Mouse (Mus musculus) gonadal fat pad, adult 2 months (tissue): ENCODE results near the gene Akr1b10. TPM values are rescaled to one million over a fixed set of nuclear protein-coding genes. Genes with fewer than 3 reads are reported as not detected.
"Not testable (repeated sequence)": the region's sequence is repeated elsewhere in the genome, so short reads cannot be mapped to it uniquely, and the experiment has no call there.

Experiments used
- DNase-seq: peaks from one replicate; pipeline ENCODE4 v3.0.0-alpha.2; 2012; ENCODE audit warnings: low read depth
- polyA plus RNA-seq: library from polyadenylated mRNA; depleted of rRNA; stranded (reverse); fragments of >200 nt; gene quantifications from 2 replicates; pipeline ENCODE4 v1.2.3, GENCODE M21; 2012

Akr1b10 gene
- polyA plus RNA-seq, 1 experiment = 44.5 TPM

- DNase-seq = no peak
These were observed 12.2 kb upstream of the Akr1b10 start for GRCm38 (mm10) chr6:34371700-34372351.

DNA sequence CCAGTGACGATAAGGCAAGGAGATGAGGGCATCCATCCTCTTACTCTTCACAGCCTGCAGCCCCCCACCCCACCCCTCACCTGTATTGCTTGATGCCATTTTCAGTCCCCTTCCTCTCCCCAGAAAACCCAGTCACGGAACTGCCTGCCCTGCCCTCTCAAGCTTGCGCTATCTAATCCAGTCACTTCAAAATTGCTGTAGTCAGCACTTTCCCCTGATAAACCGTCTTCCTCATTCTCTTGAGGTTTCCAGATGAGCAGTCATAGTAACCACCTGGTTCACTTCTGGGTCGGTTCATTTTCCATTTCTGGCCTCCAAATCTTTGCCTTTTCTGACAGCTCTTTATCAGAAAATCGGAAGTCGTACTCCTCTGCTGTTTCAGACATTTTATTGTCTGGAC lies 10.2 kb upstream of the Akr1b10 start:
- no peak for DNase-seq

GRCm38 (mm10) chr6:34375888-34376287 lies 8.1 kb upstream of the Akr1b10 start:
- not testable (repeated sequence) for DNase-seq

GRCm38 (mm10) chr6:34383401-34383800 lies 617 bp upstream of the Akr1b10 start:
- DNase-seq = no peak

DNA sequence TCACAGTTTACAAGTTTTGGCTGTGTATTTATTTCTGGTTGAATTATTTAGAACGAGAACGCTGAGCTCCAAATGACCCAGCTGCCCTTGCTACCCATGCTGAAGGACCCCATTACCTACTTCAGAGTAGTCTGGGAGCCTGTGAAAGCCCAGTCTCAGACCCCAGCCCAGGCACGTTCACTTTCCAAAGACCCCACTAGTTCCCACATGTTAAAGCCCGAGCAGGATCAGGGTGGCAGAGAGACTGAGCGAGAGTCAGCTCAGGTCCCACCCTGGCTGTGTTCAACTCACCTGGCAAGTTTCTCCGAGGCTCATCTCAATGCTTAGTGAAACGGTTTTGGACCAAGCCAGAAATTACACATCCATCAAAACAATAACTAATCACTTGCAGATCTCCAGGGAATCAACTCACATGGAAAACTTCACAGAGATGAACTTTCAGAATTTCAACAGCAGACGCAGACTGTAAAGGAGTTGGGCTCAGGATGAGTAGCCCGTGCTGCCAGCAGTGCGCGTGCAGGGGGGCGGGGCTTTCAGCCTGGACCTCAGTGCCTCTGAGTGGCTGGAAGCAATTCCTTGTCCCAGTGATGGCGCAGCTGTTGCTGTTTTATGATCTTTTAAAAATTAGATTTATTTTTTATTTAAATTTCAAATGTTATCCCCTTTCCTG lies 818 bp downstream of the Akr1b10 start:
- DNase-seq = no peak

GRCm38 (mm10) chr6:34388420-34389156 lies 4.6 kb downstream of the Akr1b10 start:
- no peak for DNase-seq

DNA sequence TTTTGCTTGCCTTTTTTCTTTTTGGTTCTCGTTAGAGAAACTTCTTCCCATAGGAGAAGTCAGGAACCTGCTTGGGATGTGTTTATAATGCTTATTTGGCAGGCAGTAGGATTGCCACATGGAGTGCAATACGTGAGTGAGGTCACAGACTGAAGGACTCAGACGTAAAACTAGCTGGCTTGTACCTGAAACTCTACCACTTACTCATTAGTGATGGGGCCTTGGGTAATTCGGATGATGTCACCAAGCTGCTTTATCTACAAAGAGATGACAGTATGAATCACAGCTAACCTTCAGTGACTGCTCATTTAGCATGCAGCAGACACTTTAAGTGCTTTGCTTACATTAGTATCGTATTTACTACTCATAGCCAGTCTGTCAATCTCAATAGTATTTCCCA lies 11.9 kb downstream of the Akr1b10 start:
- DNase-seq = no peak

DNA sequence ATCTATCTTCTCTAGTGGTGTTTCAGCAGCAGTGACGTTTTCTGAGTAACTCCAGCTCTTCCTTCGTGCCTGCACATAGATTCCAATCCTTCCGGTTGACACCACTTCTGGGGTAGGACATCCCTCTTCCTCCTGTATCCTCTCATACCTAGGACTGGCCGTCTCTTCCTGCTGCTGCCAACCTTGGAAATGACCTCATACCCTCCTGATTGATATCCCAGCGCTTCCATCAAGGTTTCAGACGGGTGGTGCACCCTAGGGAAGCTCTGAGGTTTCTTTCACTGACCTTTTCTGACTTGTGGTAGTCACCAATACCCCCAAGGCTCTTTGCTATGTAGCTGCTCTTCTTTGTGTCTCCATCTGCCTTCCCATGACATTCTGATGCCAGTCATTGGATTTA lies 14.4 kb downstream of the Akr1b10 start:
- no peak for DNase-seq

- no peak for DNase-seq
These were observed 15.7 kb downstream of the Akr1b10 start for GRCm38 (mm10) chr6:34399606-34400220.

GRCm38 (mm10) chr6:34400696-34401095 lies 16.7 kb downstream of the Akr1b10 start:
- DNase-seq = no peak

- no peak for DNase-seq
These were observed 22.7 kb downstream of the Akr1b10 start for GRCm38 (mm10) chr6:34406746-34407145.

- no peak for DNase-seq
These were observed 23.4 kb downstream of the Akr1b10 start for GRCm38 (mm10) chr6:34407403-34407802.

DNA sequence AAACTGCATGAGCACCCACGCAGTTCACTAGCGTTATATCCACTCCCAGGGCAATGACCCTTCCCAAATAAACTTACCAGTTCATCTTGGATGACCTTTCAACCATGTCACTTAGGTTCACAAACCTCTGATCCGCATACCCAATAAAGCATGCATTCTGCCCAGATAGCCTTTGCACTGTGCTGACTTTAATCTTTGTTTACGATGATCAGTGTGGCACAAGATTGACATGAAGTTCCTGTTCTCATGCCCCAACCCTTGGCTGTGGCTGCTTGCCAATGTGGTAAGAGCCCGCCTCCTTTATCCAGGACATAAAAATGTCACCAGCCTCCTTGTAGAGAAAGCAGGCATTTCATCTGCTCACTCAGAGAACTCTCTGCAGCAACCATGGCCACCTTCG lies 28.0 kb downstream of the Akr1b10 start, which contains the start of gene Akr1b7:
TSS of gene Akr1b7 (plus strand) at position 312 of the 400 bp plus-strand sequence.
- no peak for DNase-seq

DNA sequence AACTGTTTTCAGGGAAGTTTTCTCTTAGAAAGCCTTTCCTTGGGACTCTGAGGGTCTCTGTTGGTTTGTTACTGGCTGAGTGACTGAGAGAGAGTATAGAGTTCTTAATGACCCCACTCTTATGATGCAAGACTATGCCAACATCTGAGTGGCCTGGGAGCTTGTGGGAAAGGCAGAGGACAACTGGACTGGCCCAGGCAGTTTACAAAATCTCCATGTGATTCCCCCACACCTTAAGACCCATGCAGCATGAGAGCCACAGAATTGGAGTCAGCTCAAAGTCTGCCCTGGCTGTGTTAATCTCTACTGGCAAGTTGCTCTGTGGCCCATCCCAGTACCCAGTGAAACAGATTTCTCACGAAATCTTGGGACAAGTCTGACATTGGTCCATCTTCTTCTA lies 28.7 kb downstream of the Akr1b10 start:
- DNase-seq = no peak

DNA sequence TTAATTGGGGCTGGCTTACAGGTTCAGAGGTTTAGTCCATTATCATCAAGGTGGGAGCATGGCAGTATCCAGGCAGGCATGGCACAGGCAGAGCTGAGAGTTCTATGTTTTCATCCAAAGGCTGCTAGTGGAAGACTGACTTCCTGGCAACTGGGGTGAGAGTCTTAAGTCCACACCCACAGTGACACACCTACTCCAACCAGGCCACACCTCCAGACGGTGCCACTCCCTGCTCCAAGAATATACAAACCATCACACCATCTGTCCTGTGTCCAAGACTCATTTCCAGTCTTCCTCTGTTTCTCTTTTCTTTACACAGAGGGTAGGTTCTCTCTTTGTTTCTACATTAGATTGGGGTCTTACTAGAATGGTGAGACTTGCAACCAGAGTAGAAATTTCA lies 29.4 kb downstream of the Akr1b10 start:
- not testable (repeated sequence) for DNase-seq

DNA sequence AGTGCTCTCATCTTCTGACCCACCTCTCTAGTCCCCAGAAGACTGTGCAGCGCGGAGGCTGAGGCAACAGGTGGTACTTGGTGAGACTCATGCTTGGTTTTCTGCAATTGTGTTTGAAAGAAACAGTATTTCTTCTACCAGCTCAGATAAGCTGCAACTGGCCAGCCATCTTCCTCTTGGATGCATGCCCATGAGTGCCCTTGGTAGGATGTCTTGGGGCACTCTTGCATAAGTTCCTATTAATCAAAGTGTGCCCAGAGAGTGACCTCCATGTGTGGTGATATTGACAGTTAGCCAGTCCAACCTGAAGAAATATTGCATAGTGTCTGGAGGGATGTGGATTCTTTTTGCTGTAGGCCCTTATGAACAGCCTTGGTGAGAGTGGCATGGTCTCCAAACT lies 32.5 kb downstream of the Akr1b10 start:
- no peak for DNase-seq

GRCm38 (mm10) chr6:34419071-34419470 lies 35.1 kb downstream of the Akr1b10 start:
- DNase-seq = no peak

DNA sequence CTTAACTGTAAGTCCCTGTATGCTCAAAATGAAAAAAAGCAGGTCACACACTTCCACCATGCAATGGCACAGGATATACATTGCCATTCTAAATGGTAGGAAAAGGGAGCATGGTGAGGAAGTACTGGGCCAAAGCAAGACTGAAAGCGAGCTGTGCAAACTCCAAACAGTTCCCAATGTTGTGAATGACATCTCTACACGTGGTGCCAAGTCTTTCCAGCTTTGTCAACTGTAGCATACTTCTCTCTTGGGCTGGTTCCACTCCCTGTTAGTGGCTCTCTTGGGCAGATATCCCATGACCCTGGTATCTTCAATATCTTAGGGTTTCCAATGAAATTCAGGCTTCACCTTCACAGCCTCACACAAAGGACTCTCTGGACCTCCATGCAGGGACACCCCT lies 55.0 kb downstream of the Akr1b10 start:
- no peak for DNase-seq

DNA sequence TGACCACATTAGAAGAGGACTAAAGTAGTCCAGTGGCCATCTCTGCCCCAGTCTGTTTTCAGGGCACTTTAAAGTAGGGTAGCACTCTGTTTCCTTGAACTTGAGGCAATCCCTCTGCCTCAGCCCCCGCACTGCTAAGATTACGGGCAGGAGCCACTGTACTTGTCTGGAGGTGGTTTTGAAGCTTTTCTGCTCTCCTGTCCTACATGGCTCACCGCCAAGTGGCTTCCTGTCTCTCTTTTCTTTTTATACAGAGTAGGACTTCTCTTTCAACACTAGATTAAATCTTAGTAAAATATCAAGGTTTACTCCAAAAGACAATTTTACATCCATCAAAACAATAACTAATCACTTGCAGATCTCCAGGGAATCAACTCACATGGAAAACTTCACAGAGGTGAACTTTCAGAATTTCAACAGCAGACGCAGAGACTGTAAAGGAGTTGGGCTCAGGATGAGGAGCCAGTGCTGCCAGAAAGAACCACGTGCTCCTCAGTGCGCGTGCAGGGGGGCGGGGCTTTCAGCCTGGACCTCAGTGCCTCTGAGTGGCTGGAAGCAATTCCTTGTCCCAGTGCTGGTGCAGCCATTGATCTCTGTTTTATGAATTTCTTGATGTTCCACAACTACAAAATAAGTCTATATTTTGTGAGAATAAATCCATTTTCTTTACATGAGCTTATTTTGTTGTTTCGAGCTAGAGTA lies 57.7 kb downstream of the Akr1b10 start:
- no peak for DNase-seq

- DNase-seq = no peak
These were observed 59.8 kb downstream of the Akr1b10 start for GRCm38 (mm10) chr6:34443791-34444190.
